Mouse (Mus musculus): ENCODE data around the gene Lax1. TPM values are rescaled to one million over a fixed set of nuclear protein-coding genes. Genes with fewer than 3 reads are reported as not detected.

Gene Lax1
- total RNA-seq, 2 experiments from 2014 or later: 0.29 TPM; not detected in 1

DNA sequence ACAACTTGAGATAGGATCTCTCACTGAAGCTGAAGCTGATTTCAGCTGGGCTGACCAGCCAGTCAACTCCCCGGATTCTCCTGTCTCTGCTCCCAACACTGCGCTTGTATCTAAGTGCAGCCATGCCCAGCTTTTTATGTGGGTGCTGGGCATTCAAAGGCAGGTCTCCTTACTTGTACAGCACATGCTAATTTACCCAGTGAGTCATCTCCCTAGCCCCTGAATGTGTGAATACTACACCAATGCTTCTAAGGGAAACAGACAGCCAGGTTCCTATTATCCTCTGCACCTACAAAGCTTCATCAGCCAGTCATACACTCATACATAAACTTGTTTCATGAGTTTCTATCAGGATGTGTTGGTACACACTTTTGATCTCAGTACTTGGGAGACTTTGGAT lies 48.7 kb downstream of the Lax1 start:
- DNase-seq (ENCODE audit: low spot score in 2 of 2): no peak

DNA sequence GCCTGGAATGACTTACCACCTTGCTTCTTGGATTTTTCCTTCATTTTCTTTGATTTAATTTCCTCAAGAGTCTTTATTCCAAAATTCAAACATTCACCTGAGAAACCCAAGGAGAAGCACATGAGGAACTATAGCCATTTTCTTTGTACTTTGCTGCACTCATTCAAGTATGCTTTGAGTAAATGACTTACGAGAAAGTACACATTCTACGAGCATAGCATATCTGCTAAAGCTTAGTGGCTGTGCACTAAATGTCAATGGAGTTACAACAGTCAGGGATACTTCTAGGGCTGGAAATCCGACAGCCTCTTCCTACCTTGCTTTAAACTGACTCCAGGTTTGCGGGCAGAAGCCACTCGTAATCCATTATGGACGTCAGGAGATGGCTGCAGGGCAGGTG lies 51.4 kb downstream of the Lax1 start:
- DNase-seq (ENCODE audit: low spot score in 2 of 2): no peak

GRCm38 (mm10) chr1:133632168-133632567 lies 57.7 kb downstream of the Lax1 start:
- no peak for DNase-seq (ENCODE audit: low spot score in 2 of 2)

Small RNAs within 50 kb of the gene (microRNA-seq; reads per million reads assigned to microRNA genes)
- gene Mir6903: 0.45 to 0.78 reads per million in 2 experiments

Other genes starting within 250 kb of the Lax1 start
- 100 to 1,000 TPM in 1 of 2 experiments, 10 to 100 TPM in 1; 97.8 to 112 TPM for gene Snrpe, start 79.8 kb downstream of the Lax1 start, total RNA-seq (2021)
- gene Zbed6, start 29.2 kb downstream of the Lax1 start, total RNA-seq (2021): 1 to 10 TPM; 6.0 to 9.5 TPM
- 10 to 100 TPM; 25.4 to 25.9 TPM for gene Gm38394, start 28.8 kb downstream of the Lax1 start, total RNA-seq (2021)
- gene Atp2b4, start 110.9 kb upstream of the Lax1 start, total RNA-seq (2021): 100 to 1,000 TPM; 102 to 107 TPM
- gene Optc, start 217.9 kb upstream of the Lax1 start, total RNA-seq (2021): 1 to 10 TPM in 1 of 2 experiments, under 1 TPM in 1; 0.94 to 1.1 TPM
- 1 to 10 TPM; 4.1 to 4.6 TPM for gene Prelp, start 231.3 kb upstream of the Lax1 start, total RNA-seq (2021)